Comparison of ENCODE assay signal across 8 mouse cellular contexts in genomic region chr6:127142154-127143123, GRCm38 (mm10). TPM values are rescaled to one million over a fixed set of nuclear protein-coding genes. Genes with fewer than 3 reads are reported as not detected.
DNase-seq lines count a peak whose midpoint lies in the region; ATAC-seq lines count a peak whose summit lies in the region.

No protein-coding gene starts in this region.

- peaks cover 42% of the 10 kb centered on the region for H3K4me1 ChIP-seq in forebrain, embryonic 15.5 days
- peaks cover 13% of the 10 kb centered on the region; the same call in 1 of the 2 replicates for H3K4me1 ChIP-seq in intestine, embryonic 14.5 days (replicated peaks; ENCODE audit: control insufficient read depth, insufficient read depth, low read length)
- peaks cover 21% of the 10 kb centered on the region for H3K4me1 ChIP-seq in lung, embryonic 16.5 days (replicated peaks; ENCODE audit: control insufficient read depth, insufficient read depth, low read length)

- H3K9me3 ChIP-seq in forebrain, embryonic 15.5 days, result no peaks in the 10 kb centered on the region
- H3K9me3 ChIP-seq in intestine, embryonic 14.5 days (ENCODE audit: control insufficient read depth, low read length), result no peaks in the 10 kb centered on the region
- no peaks in the 10 kb centered on the region for H3K9me3 ChIP-seq in lung, embryonic 16.5 days (ENCODE audit: control insufficient read depth, low read length)

- peak; percentile 56 for DNase-seq in spleen, adult 12 weeks (ENCODE audit: low spot score)
- no peak for DNase-seq in spleen, postnatal 14 days (ENCODE audit: low spot score in 2 of 2)
- DNase-seq in adrenal gland, postnatal 14 days, result peak; percentile 73
- peak; percentile 83 for DNase-seq in intestine, embryonic 14.5 days (ENCODE audit: low spot score)
- peak; percentile 29 for DNase-seq in retina, adult 2 months (ENCODE audit: low read depth, low spot score)
- DNase-seq in left cerebral cortex, adult 18-20 months (ENCODE audit: low spot score in 2 of 2), result no peak

- peak overlapping the region; percentile 44 for H3K27ac ChIP-seq in forebrain, embryonic 15.5 days (replicated peaks)
- H3K27ac ChIP-seq in intestine, embryonic 14.5 days (ENCODE audit: low read depth), result no peak overlapping the region
- H3K27ac ChIP-seq in lung, embryonic 16.5 days (ENCODE audit: low read length), result no peak overlapping the region

- H3K36me3 ChIP-seq in forebrain, embryonic 15.5 days, result peaks cover 1% of the 10 kb centered on the region; the same call in 1 of the 2 replicates
- peaks cover 93% of the 10 kb centered on the region for H3K36me3 ChIP-seq in intestine, embryonic 14.5 days (ENCODE audit: control insufficient read depth, insufficient read depth, low read length)
- peaks cover 20% of the 10 kb centered on the region for H3K36me3 ChIP-seq in lung, embryonic 16.5 days (ENCODE audit: control insufficient read depth, insufficient read depth, low read length)

- 23% methylated on average over 9 of the region's 10 CpGs for WGBS in forebrain, embryonic 15.5 days
- WGBS in intestine, embryonic 14.5 days, result 28% methylated on average over 9 of the region's 10 CpGs
- WGBS in lung, embryonic 16.5 days, result 15% methylated on average over 9 of the region's 10 CpGs

- H3K4me3 ChIP-seq in forebrain, embryonic 15.5 days, result peak overlapping the region; percentile 16
- no peak overlapping the region for H3K4me3 ChIP-seq in intestine, embryonic 14.5 days (ENCODE audit: low read depth, low read length)
- 0 out of 2 replicates have a peak overlapping the region, but pooled peaks have one; percentile 13 for H3K4me3 ChIP-seq in lung, embryonic 16.5 days (ENCODE audit: low read length)

- ATAC-seq in forebrain, embryonic 15.5 days (replicated peaks), result peak; percentile 59
- peak; percentile 29 for ATAC-seq in intestine, embryonic 14.5 days (replicated peaks; ENCODE audit: low FRiP score, low TSS enrichment, low read depth)
- ATAC-seq in lung, embryonic 16.5 days (ENCODE audit: low read depth), result peak; percentile 26; the same call in 1 of the 2 replicates

- H3K27me3 ChIP-seq in forebrain, embryonic 15.5 days, result no peaks in the 10 kb centered on the region
- H3K27me3 ChIP-seq in intestine, embryonic 14.5 days (replicated peaks; ENCODE audit: control insufficient read depth, insufficient read depth, low read length), result no peaks in the 10 kb centered on the region
- no peaks in the 10 kb centered on the region for H3K27me3 ChIP-seq in lung, embryonic 16.5 days (ENCODE audit: control insufficient read depth, insufficient read depth, low read depth, low read length)

- no peak overlapping the region for H3K9ac ChIP-seq in forebrain, embryonic 15.5 days (replicated peaks)
- H3K9ac ChIP-seq in intestine, embryonic 14.5 days (ENCODE audit: low read length), result no peak overlapping the region
- no peak overlapping the region for H3K9ac ChIP-seq in lung, embryonic 16.5 days (ENCODE audit: low read length)

- peak overlapping the region; percentile 26; the same call in 1 of the 2 replicates for H3K4me2 ChIP-seq in forebrain, embryonic 15.5 days (replicated peaks)
- no peak overlapping the region for H3K4me2 ChIP-seq in intestine, embryonic 14.5 days (ENCODE audit: low read length)
- H3K4me2 ChIP-seq in lung, embryonic 16.5 days (ENCODE audit: low read depth, low read length), result 0 out of 2 replicates have a peak overlapping the region, but pooled peaks have one; percentile 5

RNA-seq across cellular contexts. Expression of gene Ccnd2, which starts 9.6 kb away (rescaled TPM):
- total RNA-seq in adrenal gland, postnatal 14 days (2021), result 206 and 209 TPM in 2 replicates
- 1,282 and 1,421 TPM in 2 replicates for polyA plus RNA-seq in forebrain, embryonic 15.5 days (2015; fragmentation: Nextera tagmentation; extraction: Ambion mirVana)
- 1,100 and 1,123 TPM in 2 replicates for polyA plus RNA-seq in intestine, embryonic 14.5 days (2014; fragmentation: Nextera tagmentation; extraction: Ambion mirVana)
- polyA plus RNA-seq in lung, embryonic 16.5 days (2015; fragmentation: Nextera tagmentation; extraction: Ambion mirVana), result 458 and 500 TPM in 2 replicates
- total RNA-seq in left cerebral cortex, adult 18-20 months (2021), result 10 to 100 TPM; 79.9 to 83.3 TPM

RNA-seq across cellular contexts. Expression of gene Tigar, which starts 33.1 kb away (rescaled TPM):
- 15.4 and 18.3 TPM in 2 replicates for total RNA-seq in adrenal gland, postnatal 14 days (2021)
- 9.2 and 10.0 TPM in 2 replicates for polyA plus RNA-seq in forebrain, embryonic 15.5 days (2015; fragmentation: Nextera tagmentation; extraction: Ambion mirVana)
- 4.4 and 5.3 TPM in 2 replicates for polyA plus RNA-seq in intestine, embryonic 14.5 days (2014; fragmentation: Nextera tagmentation; extraction: Ambion mirVana)
- 2.5 and 2.8 TPM in 2 replicates for polyA plus RNA-seq in lung, embryonic 16.5 days (2015; fragmentation: Nextera tagmentation; extraction: Ambion mirVana)
- total RNA-seq in left cerebral cortex, adult 18-20 months (2021), result 10 to 100 TPM; 24.9 to 29.8 TPM

Comparison
In these comparisons a context has a peak if more than half of its experiments do, and no peak if none do; other contexts are left out.
1. DNase-seq: peak in spleen, adult 12 weeks (single experiment), adrenal gland, postnatal 14 days (single experiment), intestine, embryonic 14.5 days (single experiment) and retina, adult 2 months (single experiment); none in spleen, postnatal 14 days (0 of 2) and left cerebral cortex, adult 18-20 months (0 of 2).
2. Peak in every context shown above with its lines, with median percentiles within 50 percentile points of each other: ATAC-seq.